Mouse (Mus musculus): ENCODE measurements around the gene Zcchc10. TPM values are rescaled to one million over a fixed set of nuclear protein-coding genes. Genes with fewer than 3 reads are reported as not detected.
A peak's percentile ranks its signal among the peaks of the same experiment; 100 is the strongest.
"Not testable (repeated sequence)": the region's sequence is repeated elsewhere in the genome, so short reads cannot be mapped to it uniquely, and the experiment has no call there.

Zcchc10 gene
- polyA plus RNA-seq, 1 experiment from 2014 or later = 14.4 TPM

DNA sequence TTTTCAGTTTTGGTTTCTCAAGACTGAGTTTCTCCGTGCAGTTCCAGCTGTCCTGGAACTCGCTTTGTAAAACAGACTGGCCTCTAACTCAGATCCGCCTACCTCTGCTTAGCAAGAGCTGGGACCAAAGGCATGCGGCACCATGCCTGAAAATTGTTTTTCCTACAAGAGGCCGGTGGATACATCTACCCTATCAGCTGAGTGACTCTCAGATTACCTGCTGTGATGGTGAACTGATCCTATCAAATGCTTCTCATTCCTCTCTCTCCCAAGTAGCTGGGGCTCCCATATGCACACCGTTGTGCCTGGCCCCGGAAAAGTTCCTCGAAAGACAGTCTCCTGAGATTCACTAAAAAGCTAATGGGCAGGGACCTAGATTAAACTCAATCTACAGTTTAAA, 13.2 kb downstream of the Zcchc10 start:
- in situ Hi-C loops (cut with MboI; ENCODE audit: low pct_unique_long_range_greater_than_20kb) = no loop called here
- no peaks in the 10 kb centered on the region for H3K27me3 ChIP-seq
- no peak for ATAC-seq
- no peak for TF ChIP-seq CTCF (IDR thresholded peaks at IDR 0.05)
- DNase-seq (ENCODE audit: low read depth, low spot score) = no peak
- ChIA-PET POLR2A (no interaction called here), CTCF (no interaction called here)

DNA sequence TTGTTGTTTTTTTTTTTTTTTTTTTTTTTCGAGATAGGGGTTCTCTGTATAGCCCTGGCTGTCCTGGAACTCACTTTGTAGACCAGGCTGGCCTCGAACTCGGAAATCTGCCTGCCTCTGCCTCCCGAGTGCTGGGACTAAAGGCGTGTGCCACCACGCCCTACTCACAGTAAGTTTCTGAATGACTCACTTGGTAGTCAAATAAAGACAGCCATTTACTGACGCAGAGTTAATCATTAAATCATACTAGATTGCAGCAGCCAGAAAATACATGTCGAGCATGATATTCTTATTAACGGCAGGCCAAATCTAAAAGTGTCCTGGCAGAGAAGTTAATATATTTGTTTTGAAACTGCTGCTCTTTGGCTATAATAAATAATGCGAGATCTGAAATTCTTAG, 16.5 kb downstream of the Zcchc10 start:
- CTCF ChIA-PET; ATAC-seq; POLR2A ChIA-PET; in situ Hi-C loops (cut with MboI; ENCODE audit: low pct_unique_long_range_greater_than_20kb); DNase-seq (ENCODE audit: low read depth, low spot score); H3K27me3 ChIP-seq: not testable (repeated sequence)

DNA sequence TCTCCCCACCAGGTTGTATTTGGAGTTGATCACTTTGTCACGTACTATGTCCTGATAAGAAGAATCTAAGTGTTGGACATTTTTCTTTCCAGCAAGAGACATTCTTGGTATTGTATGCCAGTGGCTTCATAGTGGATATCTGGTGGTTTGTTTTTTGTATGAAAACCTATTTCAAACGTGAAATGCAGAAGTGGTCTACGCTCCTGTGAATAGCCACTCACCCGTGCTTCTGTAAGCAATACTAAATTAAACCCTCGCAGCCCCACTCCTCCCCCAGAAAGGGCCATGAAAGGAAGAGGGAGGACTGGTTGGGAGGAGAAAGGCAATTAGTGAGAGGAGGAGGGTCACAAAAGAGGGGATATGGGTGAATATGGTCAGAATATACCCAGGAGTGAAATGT, 18.2 kb downstream of the Zcchc10 start:
- no peak for ATAC-seq
- CTCF ChIA-PET = no interaction called here
- in situ Hi-C loops (cut with MboI; ENCODE audit: low pct_unique_long_range_greater_than_20kb) = no loop called here
- no peak for TF ChIP-seq CTCF (IDR thresholded peaks at IDR 0.05)
- H3K27me3 ChIP-seq = no peaks in the 10 kb centered on the region
- DNase-seq (ENCODE audit: low read depth, low spot score) = no peak
- POLR2A ChIA-PET = no interaction called here

DNA sequence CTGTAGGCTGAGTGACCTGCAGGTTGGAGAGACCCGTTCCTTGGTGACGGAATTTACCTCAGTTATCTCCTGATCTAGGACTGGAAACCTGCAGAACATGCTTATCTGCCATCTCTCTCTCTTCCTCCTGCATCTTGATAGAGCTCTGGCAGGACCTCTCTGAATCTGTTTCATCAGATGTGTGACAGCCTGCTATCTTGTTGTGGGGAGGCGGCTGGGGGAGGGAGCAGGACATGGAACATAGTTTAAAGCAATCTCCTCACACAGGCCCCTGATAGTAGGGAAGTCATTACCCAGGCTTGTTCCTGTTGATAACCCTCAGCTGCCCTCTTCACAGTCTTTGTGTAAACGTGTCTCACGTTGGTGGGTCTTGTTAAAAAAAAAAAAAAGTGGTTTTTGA, 20.8 kb downstream of the Zcchc10 start:
- in situ Hi-C loops (cut with MboI; ENCODE audit: low pct_unique_long_range_greater_than_20kb) = no loop called here
- no peak for DNase-seq (ENCODE audit: low read depth, low spot score)
- ChIA-PET POLR2A (interaction anchor here (0.6 kb wide), 1 partner anchor 14 kb away, joined by 3 read pairs; no protein-coding TSS in a partner anchor), CTCF (no interaction called here)
- H3K27me3 ChIP-seq = no peaks in the 10 kb centered on the region
- no peak for ATAC-seq
- TF ChIP-seq CTCF (IDR thresholded peaks at IDR 0.05) = no peak

DNA sequence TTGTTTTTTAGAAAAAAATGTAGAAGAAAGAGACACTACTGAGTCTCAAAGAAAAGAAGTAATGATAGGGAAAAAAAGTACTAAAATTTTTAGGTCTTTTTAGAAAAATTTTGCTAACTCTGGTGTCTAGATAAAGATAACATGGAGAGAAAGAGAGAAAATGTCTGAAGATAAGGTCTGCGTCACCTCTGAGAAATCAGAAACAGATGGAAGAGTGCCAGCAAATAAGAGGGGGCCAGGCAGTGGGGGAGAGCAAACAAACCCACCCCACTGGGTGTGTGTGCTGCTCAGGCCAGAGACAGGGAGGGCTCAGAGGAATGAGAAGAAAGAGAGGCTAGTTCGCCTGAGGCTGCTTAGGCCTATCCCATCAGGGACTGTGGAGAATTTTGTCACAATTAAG, 21.3 kb downstream of the Zcchc10 start:
- DNase-seq (ENCODE audit: low read depth, low spot score) = no peak
- ChIA-PET CTCF (no interaction called here), POLR2A (no interaction called here)
- in situ Hi-C loops (cut with MboI; ENCODE audit: low pct_unique_long_range_greater_than_20kb) = no loop called here
- no peaks in the 10 kb centered on the region for H3K27me3 ChIP-seq
- no peak for ATAC-seq
- TF ChIP-seq CTCF (IDR thresholded peaks at IDR 0.05) = no peak

DNA sequence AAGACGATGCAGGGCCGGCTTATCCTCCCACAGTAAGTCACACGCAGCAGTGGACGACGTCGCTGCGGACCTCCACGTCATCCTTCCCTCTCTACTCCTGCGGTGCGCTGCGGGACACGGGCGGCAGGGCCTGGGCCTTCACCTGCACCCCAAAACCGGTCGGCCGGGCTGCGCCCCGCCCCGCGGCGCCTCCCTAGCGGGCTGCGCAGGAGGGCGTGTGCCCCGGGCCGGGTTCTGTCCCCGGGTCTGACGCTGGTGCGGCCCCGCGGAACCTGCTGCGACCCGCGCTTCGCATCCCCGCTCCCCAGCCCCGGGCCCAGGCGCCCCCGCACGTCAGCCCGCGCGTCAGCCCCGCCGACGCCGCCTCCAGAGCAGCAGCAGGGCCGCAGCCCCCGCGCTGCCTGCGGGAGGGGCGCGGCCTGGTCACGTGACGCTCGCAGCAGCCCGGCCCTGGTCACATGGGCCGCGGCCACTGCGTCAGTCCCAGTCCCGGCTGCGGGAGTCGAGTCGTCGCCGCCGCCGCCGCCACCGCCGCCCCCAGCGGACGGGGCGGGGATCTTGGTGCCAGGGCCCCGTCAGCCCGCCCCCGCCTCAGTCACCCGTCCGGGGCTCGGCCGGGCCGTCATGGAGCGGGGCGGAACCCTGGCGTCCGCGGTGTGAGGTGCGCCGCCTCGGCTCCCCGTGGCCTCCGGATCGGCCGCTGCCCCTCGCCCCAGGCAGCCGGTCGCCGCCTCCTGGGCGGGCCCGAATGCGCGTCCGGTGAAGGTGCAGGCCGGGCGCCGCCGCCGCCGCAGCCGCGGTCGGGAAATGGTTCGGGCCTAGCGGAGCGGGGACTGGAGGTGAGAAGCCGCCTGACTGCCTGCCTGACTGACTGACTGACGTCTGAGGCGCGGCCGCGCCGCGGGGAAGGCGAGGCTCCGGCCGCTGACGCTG, 26.1 kb downstream of the Zcchc10 start, which contains the start of gene Aff4:
Aff4 (plus strand) TSS at position 543 of the 933 bp plus-strand sequence.
- no peaks in the 10 kb centered on the region for H3K27me3 ChIP-seq
- in situ Hi-C loops (cut with MboI; ENCODE audit: low pct_unique_long_range_greater_than_20kb) = loop anchor here (5.0 kb wide), 1 partner anchor 48 kb away; the partner anchor contains the start of gene Hspa4
- no peak for TF ChIP-seq CTCF (IDR thresholded peaks at IDR 0.05)
- no peak for DNase-seq (ENCODE audit: low read depth, low spot score)
- CTCF ChIA-PET = no interaction called here
- POLR2A ChIA-PET = no interaction called here
- peak; percentile 88 for ATAC-seq

DNA sequence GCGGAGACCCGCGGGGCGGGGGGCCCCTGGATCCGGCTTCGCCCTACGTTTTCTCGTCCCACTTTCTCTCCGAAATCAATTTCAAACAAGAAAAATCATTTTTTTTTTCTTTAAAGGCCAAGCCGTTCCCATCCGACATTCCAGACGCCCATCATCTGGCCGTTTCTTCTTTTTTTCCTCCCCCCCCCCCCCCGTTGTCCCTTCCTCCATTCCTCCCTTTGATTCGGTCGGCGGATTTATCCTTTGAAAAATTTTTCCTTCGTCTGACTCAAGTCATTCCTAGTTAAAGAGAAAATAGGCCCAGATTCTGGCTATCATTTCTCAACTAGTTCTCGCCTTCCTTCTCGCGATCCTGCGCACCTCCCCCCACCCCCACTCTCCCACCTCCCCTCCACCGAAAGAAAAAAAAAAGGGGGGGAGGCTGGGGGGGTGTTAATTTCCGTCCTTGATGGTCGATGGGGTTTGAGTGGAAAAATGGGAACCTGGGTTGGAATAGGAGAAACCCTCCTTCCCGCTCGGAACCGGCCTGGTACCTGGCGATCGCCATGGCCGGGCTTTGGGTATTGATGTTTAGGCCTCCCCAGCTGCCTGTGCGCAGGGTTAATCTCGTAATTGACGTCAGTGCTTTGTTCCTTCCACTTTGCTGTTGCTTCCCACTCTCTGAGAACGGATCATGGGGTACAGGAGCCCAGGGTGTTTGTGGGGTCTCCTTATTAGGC, 26.9 kb downstream of the Zcchc10 start:
- DNase-seq (ENCODE audit: low read depth, low spot score) (no peak), ATAC-seq (peak; percentile 24)
- TF ChIP-seq CTCF (IDR thresholded peaks at IDR 0.05) = no peak
- ChIA-PET POLR2A (interaction anchor here (0.7 kb wide), 1 partner anchor 133 kb away, joined by 3 read pairs; no protein-coding TSS in a partner anchor), CTCF (no interaction called here)
- in situ Hi-C loops (cut with MboI; ENCODE audit: low pct_unique_long_range_greater_than_20kb) = loop anchor here (5.0 kb wide), 1 partner anchor 49 kb away; the partner anchor contains the start of gene Hspa4
- H3K27me3 ChIP-seq = no peaks in the 10 kb centered on the region

DNA sequence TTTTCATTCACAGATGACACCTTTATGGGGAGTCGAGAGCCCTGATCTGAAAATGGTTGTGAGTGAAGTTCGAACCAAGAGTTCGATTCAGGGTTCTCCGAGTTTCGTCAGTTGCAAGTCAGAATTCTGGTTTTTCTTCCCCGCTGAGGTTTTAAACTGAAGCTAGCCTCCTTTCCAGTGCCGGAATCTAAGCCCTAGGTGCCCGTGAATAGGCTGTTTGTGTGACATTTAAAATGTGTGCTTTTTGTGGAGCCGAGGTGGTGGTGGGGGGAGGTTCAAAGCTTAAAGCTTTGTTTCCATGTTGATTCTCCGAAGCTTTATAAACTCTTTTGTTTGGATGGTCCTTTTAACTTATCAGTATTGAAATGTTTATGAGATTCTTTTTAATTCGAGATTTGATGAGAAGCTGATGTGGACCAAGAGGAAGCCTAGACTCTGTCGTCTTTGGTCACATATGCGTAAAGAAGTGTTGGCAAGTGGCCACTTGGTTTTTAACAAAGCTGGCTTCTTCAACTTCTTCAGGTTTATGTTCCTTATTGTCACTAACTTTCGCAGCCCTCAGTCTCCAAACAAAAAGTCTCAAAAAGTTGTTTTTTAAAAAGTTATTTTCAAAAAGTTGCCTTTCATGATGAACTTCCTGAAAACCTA, 27.6 kb downstream of the Zcchc10 start:
- no peaks in the 10 kb centered on the region for H3K27me3 ChIP-seq
- DNase-seq (ENCODE audit: low read depth, low spot score) (no peak), ATAC-seq (no peak)
- no peak for TF ChIP-seq CTCF (IDR thresholded peaks at IDR 0.05)
- in situ Hi-C loops (cut with MboI; ENCODE audit: low pct_unique_long_range_greater_than_20kb) = loop anchor here (5.0 kb wide), 1 partner anchor 50 kb away; the partner anchor contains the start of gene Hspa4
- ChIA-PET POLR2A (interaction anchor here (0.7 to 1.1 kb wide), 2 partner anchors 44 to 132 kb away, joined by 3 read pairs; no protein-coding TSS in a partner anchor), CTCF (no interaction called here)

DNA sequence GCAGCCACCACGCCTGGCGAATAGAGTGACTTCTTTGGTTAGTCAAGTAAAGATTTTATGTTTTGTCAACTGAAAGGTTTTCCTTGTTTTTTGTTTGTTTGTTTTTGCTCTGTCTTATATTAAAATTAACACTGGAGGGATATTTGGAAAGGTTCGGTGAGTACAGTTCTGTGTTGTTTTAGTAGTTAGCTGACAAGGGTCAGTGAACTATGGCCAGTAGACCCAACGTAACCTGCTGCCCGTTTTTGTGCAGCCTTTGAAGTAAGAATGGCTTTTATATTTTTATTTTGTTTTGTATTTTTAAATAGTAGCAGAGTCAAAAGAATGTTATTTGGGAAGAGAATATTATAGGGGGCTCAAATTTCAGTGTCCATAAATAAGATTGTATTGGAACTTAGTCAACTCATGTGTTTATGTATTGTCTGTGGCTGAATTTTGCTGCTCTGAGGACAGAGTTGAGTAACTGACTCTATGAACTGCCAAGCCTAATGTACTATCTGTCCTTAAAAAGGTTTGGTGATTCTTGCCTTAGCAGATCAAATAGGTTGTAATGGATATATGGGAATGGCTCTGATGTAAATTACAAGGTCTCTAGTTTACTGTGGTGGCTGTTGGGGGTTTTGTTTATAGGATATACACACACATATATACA, 34.2 kb downstream of the Zcchc10 start:
- DNase-seq (ENCODE audit: low read depth, low spot score) = no peak
- no peaks in the 10 kb centered on the region for H3K27me3 ChIP-seq
- no peak for ATAC-seq
- ChIA-PET CTCF (no interaction called here), POLR2A (no interaction called here)
- in situ Hi-C loops (cut with MboI; ENCODE audit: low pct_unique_long_range_greater_than_20kb) = no loop called here
- TF ChIP-seq CTCF (IDR thresholded peaks at IDR 0.05) = no peak

DNA sequence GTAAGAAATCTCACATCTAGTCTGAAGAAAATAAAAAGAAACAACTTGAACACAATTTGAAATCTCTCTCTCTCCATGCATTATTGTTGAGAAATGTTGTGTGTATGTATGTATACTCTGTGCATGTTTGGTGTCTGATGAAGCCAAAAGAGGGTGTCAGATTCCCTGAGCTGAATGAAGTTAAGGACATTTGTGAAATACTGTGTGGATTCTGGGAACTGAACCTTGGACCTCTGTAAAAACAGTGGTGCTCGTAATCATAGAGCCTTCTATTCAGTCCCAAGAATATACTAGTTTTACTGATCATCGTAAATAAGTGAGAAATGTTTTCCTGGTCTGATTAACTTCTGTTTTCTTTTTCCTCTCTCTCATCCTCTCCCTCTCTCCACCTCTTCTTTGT, 42.6 kb downstream of the Zcchc10 start:
- no peaks in the 10 kb centered on the region for H3K27me3 ChIP-seq
- no peak for TF ChIP-seq CTCF (IDR thresholded peaks at IDR 0.05)
- no peak for ATAC-seq
- CTCF ChIA-PET = no interaction called here
- no peak for DNase-seq (ENCODE audit: low read depth, low spot score)
- in situ Hi-C loops (cut with MboI; ENCODE audit: low pct_unique_long_range_greater_than_20kb) = no loop called here
- POLR2A ChIA-PET = no interaction called here

Data from Patski (cell line).